Mouse (Mus musculus) brain, embryonic 14.5 days (tissue): ENCODE measurements at regions not wholly inside any gene's neighbourhood (a gene's known extent, or its start where the extent isn't known, plus 50 kb on each side); places are given as distances from the start of the nearest gene placed in this dataset.

ENCODE experiments used
- DNase-seq: peaks from one replicate; pipeline ENCODE4 v3.0.0-alpha.2; 2011; ENCODE audit warnings: low read depth
- CTCF ChIP-seq: fragments of 200-500 bp; IDR thresholded peaks from 2 replicates; pipeline ENCODE4 v1.5.1; 2012; ENCODE audit warnings: inconsistent platforms, mild to moderate bottlenecking, moderate library complexity, borderline replicate concordance; ENCODE audit not compliant: insufficient read depth, insufficient read length; ENCODE audit errors: extremely low read depth
- POLR2A ChIP-seq: fragments of 200-500 bp; IDR thresholded peaks from 2 replicates; pipeline ENCODE4 v1.6.1; 2012; ENCODE audit warnings: mild to moderate bottlenecking, inconsistent platforms, borderline replicate concordance; ENCODE audit not compliant: poor library complexity, insufficient read depth, insufficient read length, severe bottlenecking; ENCODE audit errors: extremely low read depth

DNA sequence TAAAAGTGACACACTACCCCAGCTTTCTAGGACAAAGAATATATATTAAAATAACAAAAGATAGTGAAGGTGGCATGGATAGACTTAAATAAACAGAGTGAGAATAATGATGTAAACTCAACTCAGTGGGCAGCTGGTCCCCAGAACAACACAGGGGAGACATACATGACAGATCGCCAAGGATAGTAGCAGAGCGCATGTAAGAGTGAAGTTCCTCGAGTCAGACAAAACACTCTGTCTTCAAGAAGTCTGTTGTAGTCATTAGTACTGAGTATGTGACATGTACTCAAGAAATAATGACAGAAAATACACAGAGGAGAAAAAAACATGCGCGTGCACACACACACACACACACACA lies 74.8 kb upstream of the Stxbp5l start:
- peak; percentile 25 for DNase-seq

DNA sequence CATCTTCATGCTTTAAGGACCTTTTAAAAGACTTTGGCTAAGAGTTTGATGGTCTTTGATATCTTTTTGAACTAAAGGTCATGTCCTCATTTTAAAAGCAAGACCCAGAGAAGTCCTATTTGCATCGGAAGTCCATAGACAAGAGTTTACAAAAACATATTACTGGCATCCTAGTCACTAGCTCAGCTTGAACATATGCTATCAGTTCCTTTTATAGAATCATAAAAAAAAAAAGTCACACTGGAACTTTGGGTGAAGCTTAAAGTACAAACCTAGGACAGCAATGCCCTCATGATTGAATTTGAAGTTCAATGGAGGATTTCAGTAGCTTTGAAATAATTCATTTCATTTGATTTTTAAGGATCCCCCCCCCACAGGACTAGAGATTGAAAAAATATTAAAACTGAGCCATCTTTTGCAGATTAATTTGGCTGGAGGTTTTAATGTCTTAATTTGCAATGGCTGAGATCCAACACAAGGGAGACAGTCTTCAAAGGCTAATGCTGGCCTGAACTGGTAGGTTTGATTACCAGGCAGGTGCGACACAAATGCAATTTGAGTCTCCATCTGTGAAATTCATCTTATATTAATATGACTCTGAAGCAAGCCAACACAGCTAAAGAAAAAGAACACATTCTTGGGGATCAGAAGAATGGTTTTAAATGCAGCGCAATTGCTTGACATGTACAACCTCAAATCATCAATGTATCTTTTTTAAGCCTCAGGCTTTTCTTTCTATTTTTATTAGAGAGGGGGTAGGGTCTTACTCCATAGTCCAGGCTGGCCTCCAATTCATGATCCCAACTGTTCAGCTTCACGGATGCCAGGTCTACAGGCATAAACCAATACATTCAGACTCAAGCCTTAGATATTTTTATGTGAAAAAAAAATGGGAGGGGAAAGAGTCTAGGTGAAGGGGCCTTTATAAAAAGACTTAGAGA lies 74.1 kb upstream of the Stxbp5l start:
- DNase-seq: peak; percentile 55
- no peak for TF ChIP-seq POLR2A
- TF ChIP-seq CTCF: no peak

More for the DNA sequence above, 74.8 kb upstream of the Stxbp5l start:
- TF ChIP-seq CTCF (no peak), POLR2A (no peak)

DNA sequence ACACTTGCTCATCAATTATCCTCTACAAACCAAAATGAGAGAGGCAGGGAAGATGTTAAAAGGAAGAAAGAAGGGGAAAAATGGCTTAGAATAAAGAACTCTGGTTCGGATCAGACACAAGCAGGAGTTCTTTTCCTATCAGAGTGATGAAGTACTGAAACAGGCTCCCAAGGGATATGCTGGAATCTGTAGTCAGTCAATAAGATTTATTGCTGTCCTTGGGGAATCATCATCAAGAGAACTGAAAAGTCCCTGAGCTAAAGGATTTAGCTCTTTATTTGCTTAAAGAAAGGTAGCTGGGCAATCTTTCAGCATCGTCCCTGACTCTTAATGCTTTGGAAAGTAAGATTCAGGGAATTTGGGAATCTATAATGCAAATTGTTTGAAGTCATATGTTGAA lies 71.2 kb upstream of the Stxbp5l start:
- no peak for TF ChIP-seq CTCF
- no peak for TF ChIP-seq POLR2A
- DNase-seq: no peak

DNA sequence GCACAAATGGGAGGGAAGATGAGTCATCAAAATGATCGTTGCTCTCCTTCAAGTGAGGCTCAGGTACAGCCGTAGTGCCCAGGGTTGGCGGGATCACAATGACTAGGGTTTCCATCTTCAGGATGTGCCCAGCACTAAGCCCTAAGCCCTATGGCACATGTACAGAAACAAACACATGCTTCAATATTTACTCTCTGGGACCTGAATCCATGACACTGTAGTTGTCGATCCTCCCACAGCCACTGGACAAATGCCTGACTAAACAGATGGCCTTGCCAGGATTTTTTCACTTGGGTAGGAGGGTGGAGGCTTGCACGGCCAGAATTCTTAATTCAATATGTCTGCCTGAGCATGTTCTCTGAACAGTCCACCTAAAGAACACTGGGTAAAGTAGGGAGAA lies 65.1 kb upstream of the Stxbp5l start:
- TF ChIP-seq CTCF (no peak), POLR2A (no peak)
- DNase-seq: no peak

DNA sequence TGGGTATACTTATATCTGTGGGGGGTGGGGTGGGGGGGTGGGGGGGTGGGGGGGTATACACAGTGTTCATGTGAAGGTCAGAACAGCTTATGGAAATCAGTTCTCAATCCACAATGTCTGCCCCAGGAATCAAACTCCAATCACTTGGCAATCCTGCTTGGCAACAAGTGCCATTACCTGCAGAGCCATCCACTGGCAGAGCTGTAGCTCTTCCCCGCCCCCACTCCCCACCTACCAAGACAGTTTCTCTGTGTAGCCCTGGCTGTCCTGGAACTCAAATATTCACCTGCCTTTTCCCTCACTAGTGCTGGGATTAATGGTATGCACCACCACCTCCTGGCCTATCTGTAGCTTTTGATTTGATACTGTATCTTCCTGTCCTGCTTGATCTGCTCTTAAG lies 61.0 kb upstream of the Stxbp5l start:
- no peak for DNase-seq
- TF ChIP-seq POLR2A: no peak
- no peak for TF ChIP-seq CTCF

DNA sequence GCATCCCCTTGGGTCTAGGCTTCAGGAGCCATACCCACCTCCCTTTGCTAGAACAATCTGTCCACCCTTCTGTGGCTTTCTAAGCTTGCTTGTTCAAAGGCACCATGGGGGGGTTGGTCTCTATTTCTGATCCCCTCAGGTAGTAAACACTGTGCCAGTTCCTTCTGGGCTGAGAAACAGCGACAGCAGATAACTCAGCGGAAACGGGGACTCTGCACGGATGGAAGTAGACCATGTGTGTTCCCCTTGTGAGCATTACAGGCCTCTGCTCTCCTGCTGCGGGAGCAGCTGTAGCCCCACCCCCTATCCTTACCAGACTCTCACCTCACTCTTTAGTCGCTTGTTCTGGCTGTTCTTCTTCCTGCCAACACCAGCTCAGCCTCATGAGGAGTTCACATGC lies 58.2 kb upstream of the Stxbp5l start:
- peak; percentile 49 for DNase-seq
- TF ChIP-seq CTCF (no peak), POLR2A (no peak)

DNA sequence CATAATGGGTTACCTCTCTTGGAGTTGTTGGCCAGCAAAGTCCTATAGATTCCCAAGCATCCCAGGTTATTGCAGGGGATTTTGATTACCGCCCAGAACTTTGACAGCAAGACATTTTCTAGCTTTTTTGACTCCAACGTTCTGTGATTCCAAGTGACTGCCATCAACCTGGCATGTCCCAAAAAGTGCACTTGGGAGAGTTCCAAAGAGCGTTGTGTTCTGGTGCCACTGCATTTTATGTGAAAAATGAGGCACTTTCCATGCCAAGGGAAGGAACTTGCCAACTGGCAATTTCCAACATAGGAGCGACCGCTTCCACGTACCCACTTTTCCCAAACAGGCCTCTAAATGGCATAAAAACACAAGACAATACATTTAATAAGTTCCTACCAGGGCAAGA lies 57.7 kb upstream of the Stxbp5l start:
- DNase-seq: peak; percentile 56
- TF ChIP-seq CTCF (no peak), POLR2A (no peak)

DNA sequence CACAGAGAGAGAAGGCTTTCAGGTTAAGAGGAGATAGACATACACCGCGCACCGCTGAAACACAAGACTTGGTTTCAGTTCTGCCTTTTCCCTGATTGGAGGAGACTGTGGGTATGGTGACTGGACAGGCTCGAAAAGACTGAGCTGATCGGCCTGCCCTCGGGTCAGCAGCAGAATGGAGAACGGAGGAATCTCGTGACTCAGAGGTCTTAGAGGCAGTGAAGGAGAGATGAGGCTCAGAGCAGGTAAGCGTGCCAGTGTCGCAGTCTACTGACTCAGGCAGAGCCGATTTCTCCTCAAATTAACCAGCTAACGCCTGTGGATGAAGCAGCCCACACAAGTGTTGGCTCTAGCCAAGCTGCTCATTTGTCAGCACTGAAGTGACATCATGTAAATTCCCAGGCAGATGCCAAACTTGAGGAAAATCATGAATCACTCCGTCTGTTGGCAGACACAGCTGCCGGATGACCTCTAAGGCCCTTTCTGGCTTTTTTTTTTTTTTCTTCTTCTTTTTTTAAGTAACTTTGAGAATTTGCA lies 55.9 kb upstream of the Stxbp5l start:
- TF ChIP-seq POLR2A: no peak
- TF ChIP-seq CTCF: no peak
- DNase-seq: peak; percentile 29
